Mouse (Mus musculus) hindbrain, embryonic 11.5 days (tissue): ENCODE data around the gene T2. TPM values are rescaled to one million over a fixed set of nuclear protein-coding genes. Genes with fewer than 3 reads are reported as not detected.
"Not testable (repeated sequence)": the region's sequence is repeated elsewhere in the genome, so short reads cannot be mapped to it uniquely, and the experiment has no call there.

Experiments
- ATAC-seq: fragments of 200-750 bp; cut with Nextera tagmentation; 2 replicates; pipeline ENCODE4 v1.8.0; 2017; ENCODE audit warnings: mild to moderate bottlenecking, moderate TSS enrichment, moderate library complexity; ENCODE audit not compliant: low FRiP score
- DNase-seq: peaks from one replicate; pipeline ENCODE4 v3.0.0-alpha.2; 2015; ENCODE audit warnings: low spot score
- H3K27ac ChIP-seq: fragments of 300-500 bp; sonication (generic); 2 replicates; pipeline ENCODE4 v1.5.1; 2014; ENCODE audit warnings: mild to moderate bottlenecking, low read depth, low read length
- H3K27me3 ChIP-seq: fragments of 300-500 bp; sonication (generic); 2 replicates; pipeline ENCODE4 v1.6.1; 2014; ENCODE audit warnings: mild to moderate bottlenecking, low read length, moderate library complexity, mixed read lengths; ENCODE audit not compliant: control insufficient read depth, insufficient read depth
- H3K36me3 ChIP-seq: fragments of 300-500 bp; sonication (generic); 2 replicates; pipeline ENCODE4 v1.6.1; 2014; ENCODE audit warnings: mild to moderate bottlenecking, low read length, moderate library complexity, mixed read lengths; ENCODE audit not compliant: control insufficient read depth, insufficient read depth
- H3K4me1 ChIP-seq: fragments of 300-500 bp; sonication (generic); replicated peaks from 2 replicates; pipeline ENCODE4 v1.6.1; 2014; ENCODE audit warnings: low read length, mixed read lengths; ENCODE audit not compliant: control insufficient read depth, insufficient read depth
- H3K4me2 ChIP-seq: fragments of 300-500 bp; sonication (generic); replicated peaks from 2 replicates; pipeline ENCODE4 v1.6.1; 2014; ENCODE audit warnings: mild to moderate bottlenecking, low read depth, low read length
- H3K4me3 ChIP-seq: fragments of 300-500 bp; sonication (generic); 2 replicates; pipeline ENCODE4 v1.5.1; 2014; ENCODE audit warnings: low read depth, low read length
- H3K9ac ChIP-seq: fragments of 300-500 bp; sonication (generic); 2 replicates; pipeline ENCODE4 v1.6.1; 2014; ENCODE audit warnings: low read depth, low read length
- H3K9me3 ChIP-seq: fragments of 300-500 bp; sonication (generic); 2 replicates; pipeline ENCODE4 v1.6.1; 2016; ENCODE audit warnings: low read length; ENCODE audit not compliant: control insufficient read depth
- WGBS: fragments of 180-500 bp; shearing (Covaris S2); extraction: QIAGEN DNeasy Blood & Tissue Kit; methylation state at CpG from one replicate; pipeline ENCODE4 v1.1.7; 2014; 5-methylcytosine and 5-hydroxymethylcytosine counted together
- polyA plus RNA-seq: library from polyadenylated mRNA; unstranded; fragments of >200 nt; fragmentation: Nextera tagmentation; extraction: Ambion mirVana; gene quantifications from 2 replicates; pipeline ENCODE4 v1.2.1, GENCODE M21; 2014

The T2 gene
- polyA plus RNA-seq, 1 experiment from 2014 or later = 0.59 TPM

GRCm38 (mm10) chr17:8397946-8398345 is 42.2 kb downstream of the T2 start:
- no peak overlapping the region for H3K4me3 ChIP-seq
- no peaks in the 10 kb centered on the region for H3K36me3 ChIP-seq
- no peak overlapping the region for H3K27ac ChIP-seq
- DNase-seq (no peak), ATAC-seq (no peak)
- no peak overlapping the region for H3K9ac ChIP-seq
- no peak overlapping the region for H3K4me2 ChIP-seq
- H3K9me3 ChIP-seq = no peaks in the 10 kb centered on the region
- 69% methylated on average over 2 of the region's 2 CpGs for WGBS
- no peaks in the 10 kb centered on the region for H3K4me1 ChIP-seq
- H3K27me3 ChIP-seq = no peaks in the 10 kb centered on the region

- H3K27ac ChIP-seq, DNase-seq, ATAC-seq, H3K4me2 ChIP-seq, H3K9ac ChIP-seq, H3K4me1 ChIP-seq, H3K9me3 ChIP-seq, H3K27me3 ChIP-seq, H3K4me3 ChIP-seq, H3K36me3 ChIP-seq: not testable (repeated sequence)
- WGBS = 62% methylated on average over 8 of the region's 8 CpGs
Measured at GRCm38 (mm10) chr17:8403932-8404331, 48.1 kb downstream of the T2 start.

DNA sequence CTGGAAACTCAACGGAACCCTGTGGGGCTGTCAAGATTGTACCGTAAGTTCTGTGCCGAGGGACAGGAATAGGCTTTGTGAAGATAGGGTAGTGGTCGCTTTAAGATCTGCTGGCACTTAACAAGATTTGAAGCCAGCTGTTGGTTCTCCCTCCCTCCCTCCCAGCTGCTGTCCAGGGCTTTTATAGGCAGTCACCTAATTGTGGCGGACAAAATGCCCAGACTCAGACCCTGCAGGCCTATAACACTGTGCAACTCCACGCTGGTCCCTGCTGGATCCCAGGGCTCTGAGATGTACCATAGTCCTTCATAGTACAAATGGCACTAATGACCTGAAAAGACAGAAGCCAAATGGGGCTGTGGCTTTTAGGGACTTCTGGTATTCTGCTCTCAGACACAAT is 50.5 kb downstream of the T2 start:
- Histone ChIP-seq H3K9me3 (no peaks in the 10 kb centered on the region), H3K9ac (no peak overlapping the region), H3K4me2 (no peak overlapping the region), H3K27ac (no peak overlapping the region), H3K4me3 (no peak overlapping the region), H3K27me3 (no peaks in the 10 kb centered on the region), H3K36me3 (no peaks in the 10 kb centered on the region), H3K4me1 (0 out of 2 replicates have a peak, but pooled peaks cover 2% of the 10 kb centered on the region)
- DNase-seq = peak; percentile 22
- ATAC-seq = no peak
- WGBS = 29% methylated on average over 6 of the region's 6 CpGs

GRCm38 (mm10) chr17:8408002-8408401 is 52.2 kb downstream of the T2 start:
- not testable (repeated sequence) for H3K4me2 ChIP-seq, H3K9ac ChIP-seq, H3K27ac ChIP-seq, ATAC-seq, H3K4me1 ChIP-seq, H3K9me3 ChIP-seq, DNase-seq, H3K4me3 ChIP-seq, H3K36me3 ChIP-seq, H3K27me3 ChIP-seq
- 72% methylated on average over 4 of the region's 4 CpGs for WGBS

DNA sequence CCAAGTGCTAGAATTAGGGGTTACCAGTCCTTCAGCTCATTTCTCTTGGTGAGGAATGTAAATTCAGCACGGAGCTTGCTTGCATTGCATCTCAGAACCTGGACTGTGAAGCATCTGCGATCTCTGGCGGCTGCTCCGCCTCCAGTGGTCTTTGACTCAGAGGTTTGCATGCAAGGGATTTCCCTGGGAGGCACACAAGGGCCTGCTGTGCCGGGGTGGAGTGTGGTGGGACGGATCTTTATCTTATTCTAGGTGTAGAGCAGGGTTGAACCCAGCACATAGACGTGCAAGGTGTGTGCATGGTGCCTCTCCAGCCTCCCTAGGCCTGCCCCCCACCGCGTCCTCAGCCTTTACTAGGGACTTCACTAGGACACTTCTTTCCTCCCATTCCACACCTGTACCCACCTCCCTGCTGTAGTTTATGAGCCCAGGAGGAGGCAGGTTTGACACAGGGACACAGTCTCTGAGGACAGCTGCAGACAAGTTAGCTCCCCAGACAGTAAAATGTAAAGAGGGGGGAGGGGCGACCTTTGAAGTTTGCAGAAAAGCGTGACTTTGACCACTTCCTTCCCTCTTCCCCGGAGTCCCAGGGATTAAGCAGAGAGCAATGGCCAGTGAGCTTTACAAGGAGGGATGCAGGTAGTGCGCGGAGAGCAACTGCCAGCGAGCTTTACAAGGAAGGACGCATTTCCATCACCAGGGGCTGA is 53.0 kb downstream of the T2 start:
- Histone ChIP-seq H3K4me1 (0 out of 2 replicates have a peak, but pooled peaks cover 2% of the 10 kb centered on the region), H3K9me3 (no peaks in the 10 kb centered on the region), H3K4me2 (no peak overlapping the region), H3K27me3 (no peaks in the 10 kb centered on the region), H3K9ac (no peak overlapping the region), H3K4me3 (no peak overlapping the region), H3K36me3 (no peaks in the 10 kb centered on the region), H3K27ac (no peak overlapping the region)
- DNase-seq (no peak), ATAC-seq (no peak)
- 4% methylated on average over 16 of the region's 16 CpGs for WGBS

DNA sequence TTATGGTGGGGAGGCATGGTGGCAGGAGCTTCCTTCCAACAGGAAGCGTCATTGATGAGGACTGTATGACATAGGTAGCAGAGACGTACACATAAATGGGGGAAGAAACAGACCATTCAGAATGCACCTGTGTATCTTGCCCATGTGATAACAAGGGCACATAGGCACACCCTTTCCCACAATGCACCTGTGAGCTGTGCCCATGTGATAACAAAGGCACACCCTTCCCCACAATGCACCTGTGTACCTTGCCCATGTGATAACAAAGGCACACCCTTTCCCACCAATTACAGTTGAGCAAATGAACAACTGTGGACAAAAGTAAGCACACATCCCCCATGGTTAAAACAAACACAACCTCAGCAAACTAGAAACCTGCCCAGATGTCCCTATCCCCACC is 54.5 kb downstream of the T2 start:
- Histone ChIP-seq H3K36me3 (no peaks in the 10 kb centered on the region), H3K4me2 (no peak overlapping the region), H3K27me3 (peaks cover 7% of the 10 kb centered on the region; the same call in 1 of the 2 replicates), H3K4me1 (peaks cover 2% of the 10 kb centered on the region; the same call in 1 of the 2 replicates), H3K9me3 (no peaks in the 10 kb centered on the region), H3K27ac (no peak overlapping the region), H3K4me3 (no peak overlapping the region), H3K9ac (no peak overlapping the region)
- ATAC-seq (no peak), DNase-seq (no peak)
- 88% methylated on average over 2 of the region's 2 CpGs for WGBS

DNA sequence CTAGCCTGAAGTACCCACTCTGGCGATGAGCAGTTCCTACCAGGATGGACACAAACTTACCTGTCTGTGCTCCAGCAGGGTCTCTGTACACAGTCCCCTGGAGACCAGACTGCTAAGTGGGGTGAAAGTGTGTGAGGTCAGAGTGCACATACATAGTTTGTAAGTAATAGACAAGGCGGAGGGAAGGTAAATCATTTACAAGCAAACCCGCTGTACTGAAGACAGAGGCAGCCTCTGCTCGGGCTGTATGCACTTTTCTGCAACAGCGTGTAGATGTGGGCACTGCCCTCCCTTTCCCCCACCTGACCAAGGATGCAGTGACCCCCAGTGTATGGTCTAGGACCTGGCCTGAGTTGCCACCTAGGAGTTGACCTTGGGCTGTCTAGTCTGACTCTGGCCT is 57.9 kb downstream of the T2 start:
- no peak for ATAC-seq
- Histone ChIP-seq H3K27me3 (peaks cover 7% of the 10 kb centered on the region; the same call in 1 of the 2 replicates), H3K27ac (no peak overlapping the region), H3K4me3 (no peak overlapping the region), H3K4me1 (no peaks in the 10 kb centered on the region; the same call in 1 of the 2 replicates), H3K4me2 (no peak overlapping the region), H3K9ac (no peak overlapping the region), H3K9me3 (no peaks in the 10 kb centered on the region), H3K36me3 (no peaks in the 10 kb centered on the region)
- WGBS = 46% methylated on average over 5 of the region's 5 CpGs
- DNase-seq = no peak

DNA sequence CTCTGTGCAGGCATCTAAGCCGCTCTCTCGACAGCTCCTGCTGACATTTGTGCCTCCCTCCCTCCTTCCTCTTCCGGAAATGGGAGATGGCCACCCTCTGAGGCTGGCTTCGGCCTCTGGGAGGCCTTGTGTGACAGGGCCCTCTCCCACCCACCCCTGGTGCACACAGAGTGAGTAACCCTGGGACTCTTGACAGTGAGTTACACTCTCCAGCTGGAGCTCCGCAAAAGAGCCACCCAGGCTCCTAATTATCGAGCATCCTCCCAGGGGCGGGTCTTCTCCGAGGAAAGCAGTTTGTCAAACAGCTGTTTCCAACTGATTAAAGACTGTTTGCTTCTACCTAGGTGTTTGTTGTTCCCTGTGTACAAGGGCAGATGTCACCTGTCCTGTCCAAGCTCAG is 59.7 kb downstream of the T2 start:
- ATAC-seq = no peak

DNA sequence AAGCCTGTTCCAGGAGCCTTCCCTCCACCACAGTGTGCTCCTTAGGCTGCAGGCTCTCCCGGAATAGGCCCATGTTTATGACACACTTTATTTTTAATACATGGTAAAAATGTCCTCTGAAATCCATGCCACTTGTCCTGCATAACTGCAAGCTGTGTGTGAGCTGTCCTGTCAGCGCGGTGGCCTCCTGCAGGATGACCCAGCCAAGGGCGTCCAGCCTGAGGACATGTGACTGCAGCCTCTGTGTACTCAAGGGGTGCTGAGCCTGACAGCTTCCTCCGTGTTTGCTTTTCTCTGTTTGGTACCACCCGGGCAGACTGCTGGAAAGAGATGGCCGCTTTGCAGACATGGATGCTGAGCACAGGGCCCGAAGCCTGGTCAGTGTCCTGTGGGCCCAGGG is 61.1 kb downstream of the T2 start:
- DNase-seq = no peak
- no peak overlapping the region for H3K4me2 ChIP-seq
- H3K27me3 ChIP-seq = peaks cover 7% of the 10 kb centered on the region; the same call in 1 of the 2 replicates
- H3K4me1 ChIP-seq = no peaks in the 10 kb centered on the region; the same call in 1 of the 2 replicates
- H3K27ac ChIP-seq = no peak overlapping the region
- no peak for ATAC-seq
- no peaks in the 10 kb centered on the region for H3K9me3 ChIP-seq
- no peak overlapping the region for H3K4me3 ChIP-seq
- H3K36me3 ChIP-seq = no peaks in the 10 kb centered on the region
- WGBS = 59% methylated on average over 8 of the region's 8 CpGs
- no peak overlapping the region for H3K9ac ChIP-seq

More for the DNA sequence above, 59.7 kb downstream of the T2 start:
- Histone ChIP-seq H3K4me3 (no peak overlapping the region), H3K4me1 (no peaks in the 10 kb centered on the region; the same call in 1 of the 2 replicates), H3K27me3 (peaks cover 7% of the 10 kb centered on the region; the same call in 1 of the 2 replicates), H3K9ac (no peak overlapping the region), H3K9me3 (no peaks in the 10 kb centered on the region), H3K27ac (no peak overlapping the region), H3K4me2 (no peak overlapping the region), H3K36me3 (no peaks in the 10 kb centered on the region)
- DNase-seq = no peak
- 9% methylated on average over 8 of the region's 8 CpGs for WGBS
